Mouse (Mus musculus) heart, embryonic 10.5 days (tissue): ENCODE measurements around the gene Hnrnpul1. TPM values are rescaled to one million over a fixed set of nuclear protein-coding genes. Genes with fewer than 3 reads are reported as not detected.

Experiments
- DNase-seq: peaks from one replicate; pipeline ENCODE4 v3.0.0-alpha.2; 2017; ENCODE audit warnings: low spot score
- H3K27ac ChIP-seq: fragments of 300-500 bp; sonication (generic); 2 replicates; pipeline ENCODE4 v1.5.1; 2016; ENCODE audit warnings: mild to moderate bottlenecking
- H3K27me3 ChIP-seq: fragments of 300-500 bp; sonication (generic); 2 replicates; pipeline ENCODE4 v1.6.1; 2016; ENCODE audit warnings: mild to moderate bottlenecking; ENCODE audit not compliant: poor library complexity, insufficient read depth, severe bottlenecking
- H3K36me3 ChIP-seq: fragments of 300-500 bp; sonication (generic); 2 replicates; pipeline ENCODE4 v1.6.1; 2016; ENCODE audit warnings: mild to moderate bottlenecking, moderate library complexity
- H3K4me1 ChIP-seq: fragments of 300-500 bp; sonication (generic); 2 replicates; pipeline ENCODE4 v1.6.1; 2016; ENCODE audit warnings: mild to moderate bottlenecking
- H3K4me3 ChIP-seq: fragments of 300-500 bp; sonication (generic); 2 replicates; pipeline ENCODE4 v1.5.1; 2016; ENCODE audit warnings: mild to moderate bottlenecking, moderate library complexity
- H3K9me3 ChIP-seq: fragments of 300-500 bp; sonication (generic); 2 replicates; pipeline ENCODE4 v1.6.1; 2016; ENCODE audit warnings: mild to moderate bottlenecking, moderate library complexity
- WGBS: fragments of 180-500 bp; shearing (Covaris S2); methylation state at CpG from one replicate; pipeline ENCODE4 v1.1.7; 2016; 5-methylcytosine and 5-hydroxymethylcytosine counted together
- polyA plus RNA-seq: library from polyadenylated mRNA; unstranded; fragments of >200 nt; fragmentation: Nextera tagmentation; extraction: Ambion mirVana; gene quantifications from 2 replicates; pipeline ENCODE4 v1.2.1, GENCODE M21; 2016

The Hnrnpul1 gene
- polyA plus RNA-seq, 1 experiment from 2014 or later: 54.6 TPM

GRCm38 (mm10) chr7:25711165-25711564, 43.4 kb downstream of the Hnrnpul1 start:
- peaks cover 39% of the 10 kb centered on the region for H3K36me3 ChIP-seq
- H3K27ac ChIP-seq: peak overlapping the region; percentile 87
- H3K4me1 ChIP-seq: peaks cover 61% of the 10 kb centered on the region
- H3K9me3 ChIP-seq: no peaks in the 10 kb centered on the region
- H3K27me3 ChIP-seq: no peaks in the 10 kb centered on the region
- WGBS: 50% methylated on average over 5 of the region's 5 CpGs
- no peak for DNase-seq
- H3K4me3 ChIP-seq: no peak overlapping the region

GRCm38 (mm10) chr7:25710519-25711130, 43.9 kb downstream of the Hnrnpul1 start:
- Histone ChIP-seq H3K4me1 (peaks cover 66% of the 10 kb centered on the region), H3K36me3 (peaks cover 34% of the 10 kb centered on the region), H3K27me3 (no peaks in the 10 kb centered on the region), H3K9me3 (no peaks in the 10 kb centered on the region), H3K27ac (peak overlapping the region; percentile 87), H3K4me3 (peak overlapping the region; percentile 42)
- DNase-seq: no peak
- 5% methylated on average over 7 of the region's 7 CpGs for WGBS

- Histone ChIP-seq H3K27ac (peak overlapping the region; percentile 87), H3K27me3 (no peaks in the 10 kb centered on the region), H3K4me3 (peak overlapping the region; percentile 42), H3K4me1 (peaks cover 73% of the 10 kb centered on the region), H3K36me3 (peaks cover 27% of the 10 kb centered on the region), H3K9me3 (no peaks in the 10 kb centered on the region)
- no peak for DNase-seq
- whole genome bisulfite sequencing: 12% methylated on average over 12 of the region's 12 CpGs
These were observed 44.6 kb downstream of the Hnrnpul1 start for GRCm38 (mm10) chr7:25709961-25710360.

GRCm38 (mm10) chr7:25707581-25708292, 46.8 kb downstream of the Hnrnpul1 start:
- Histone ChIP-seq H3K27ac (peak overlapping the region; percentile 52), H3K4me1 (peaks cover 88% of the 10 kb centered on the region), H3K36me3 (peaks cover 5% of the 10 kb centered on the region), H3K27me3 (no peaks in the 10 kb centered on the region), H3K4me3 (no peak overlapping the region), H3K9me3 (no peaks in the 10 kb centered on the region)
- 55% methylated on average over 15 of the region's 15 CpGs for WGBS
- no peak for DNase-seq

GRCm38 (mm10) chr7:25706578-25707170, 47.9 kb downstream of the Hnrnpul1 start:
- Histone ChIP-seq H3K4me1 (peaks cover 77% of the 10 kb centered on the region), H3K9me3 (no peaks in the 10 kb centered on the region), H3K27ac (peak overlapping the region; percentile 52), H3K4me3 (no peak overlapping the region), H3K36me3 (peaks cover 7% of the 10 kb centered on the region), H3K27me3 (no peaks in the 10 kb centered on the region)
- 44% methylated on average over 7 of the region's 7 CpGs for WGBS
- DNase-seq: no peak

- H3K36me3 ChIP-seq: peaks cover 15% of the 10 kb centered on the region
- no peaks in the 10 kb centered on the region for H3K9me3 ChIP-seq
- peaks cover 69% of the 10 kb centered on the region for H3K4me1 ChIP-seq
- DNase-seq: no peak
- H3K27me3 ChIP-seq: no peaks in the 10 kb centered on the region
- 50% methylated on average over 6 of the region's 6 CpGs for WGBS
- H3K27ac ChIP-seq: peak overlapping the region; percentile 36; the same call in 1 of the 2 replicates
- H3K4me3 ChIP-seq: no peak overlapping the region
These were observed 48.7 kb downstream of the Hnrnpul1 start for GRCm38 (mm10) chr7:25705801-25706251.

GRCm38 (mm10) chr7:25704716-25705364, 49.7 kb downstream of the Hnrnpul1 start:
- H3K4me3 ChIP-seq: peak overlapping the region; percentile 59
- peak overlapping the region; percentile 47 for H3K27ac ChIP-seq
- no peaks in the 10 kb centered on the region for H3K9me3 ChIP-seq
- no peaks in the 10 kb centered on the region for H3K27me3 ChIP-seq
- peaks cover 18% of the 10 kb centered on the region for H3K36me3 ChIP-seq
- WGBS: 10% methylated on average over 35 of the region's 37 CpGs
- DNase-seq: no peak
- H3K4me1 ChIP-seq: peaks cover 59% of the 10 kb centered on the region

- Histone ChIP-seq H3K9me3 (no peaks in the 10 kb centered on the region), H3K36me3 (peaks cover 20% of the 10 kb centered on the region), H3K4me1 (peaks cover 54% of the 10 kb centered on the region), H3K27me3 (no peaks in the 10 kb centered on the region), H3K4me3 (peak overlapping the region; percentile 59), H3K27ac (peak overlapping the region; percentile 59; the same call in 1 of the 2 replicates)
- no peak for DNase-seq
- WGBS: 21% methylated on average over 10 of the region's 10 CpGs
These were observed 50.6 kb downstream of the Hnrnpul1 start for GRCm38 (mm10) chr7:25703793-25704494.

- Histone ChIP-seq H3K4me3 (no peak overlapping the region), H3K36me3 (peaks cover 32% of the 10 kb centered on the region), H3K27me3 (no peaks in the 10 kb centered on the region), H3K9me3 (no peaks in the 10 kb centered on the region), H3K27ac (no peak overlapping the region), H3K4me1 (peaks cover 42% of the 10 kb centered on the region)
- DNase-seq: no peak
- 95% methylated on average over 2 of the region's 2 CpGs for WGBS
These were observed 52.2 kb downstream of the Hnrnpul1 start for GRCm38 (mm10) chr7:25702350-25702749.

- no peak overlapping the region for H3K27ac ChIP-seq
- 77% methylated on average over 12 of the region's 12 CpGs for WGBS
- DNase-seq: no peak
- H3K36me3 ChIP-seq: peaks cover 42% of the 10 kb centered on the region
- peaks cover 26% of the 10 kb centered on the region for H3K4me1 ChIP-seq
- H3K4me3 ChIP-seq: no peak overlapping the region
- H3K9me3 ChIP-seq: no peaks in the 10 kb centered on the region
- no peaks in the 10 kb centered on the region for H3K27me3 ChIP-seq
These were observed 53.8 kb downstream of the Hnrnpul1 start for GRCm38 (mm10) chr7:25700732-25701131.

GRCm38 (mm10) chr7:25699851-25700250, 54.7 kb downstream of the Hnrnpul1 start:
- DNase-seq: no peak
- 54% methylated on average over 13 of the region's 13 CpGs for WGBS
- Histone ChIP-seq H3K27me3 (no peaks in the 10 kb centered on the region), H3K36me3 (peaks cover 50% of the 10 kb centered on the region), H3K9me3 (no peaks in the 10 kb centered on the region), H3K4me3 (no peak overlapping the region), H3K27ac (no peak overlapping the region), H3K4me1 (peaks cover 18% of the 10 kb centered on the region)

GRCm38 (mm10) chr7:25694104-25694503, 60.5 kb downstream of the Hnrnpul1 start:
- no peak for DNase-seq
- Histone ChIP-seq H3K9me3 (no peaks in the 10 kb centered on the region), H3K27ac (no peak overlapping the region), H3K27me3 (peaks cover 15% of the 10 kb centered on the region), H3K4me3 (no peak overlapping the region), H3K36me3 (peaks cover 52% of the 10 kb centered on the region), H3K4me1 (peaks cover 16% of the 10 kb centered on the region)
- 77% methylated on average over 8 of the region's 8 CpGs for WGBS
